Mouse (Mus musculus): ENCODE data around the gene Plppr3. TPM values are rescaled to one million over a fixed set of nuclear protein-coding genes. Genes with fewer than 3 reads are reported as not detected.

Plppr3 gene
- polyA plus RNA-seq, 1 experiment from 2014 or later = 14.2 TPM

- H3K4me3 ChIP-seq = no peak overlapping the region
- H3K4me1 ChIP-seq (replicated peaks) = peaks cover 45% of the 10 kb centered on the region
- H3K9me3 ChIP-seq (replicated peaks) = no peaks in the 10 kb centered on the region
- peak overlapping the region; percentile 97 for H3K4me2 ChIP-seq
- 64% methylated on average over 7 of the region's 7 CpGs for WGBS
- H3K27me3 ChIP-seq (replicated peaks) = peaks cover 29% of the 10 kb centered on the region
- peaks cover 29% of the 10 kb centered on the region for H3K36me3 ChIP-seq
- peak overlapping the region; percentile 30 for H3K9ac ChIP-seq
- no peak overlapping the region for H3K27ac ChIP-seq (ENCODE audit: poor library complexity, severe bottlenecking)
- ATAC-seq (ENCODE audit: insufficient number of reproducible peaks, low FRiP score) = no peak
Observed at GRCm38 (mm10) chr10:79914948-79915596, 40.6 kb upstream of the Plppr3 start.

GRCm38 (mm10) chr10:79914131-79914947 lies 39.9 kb upstream of the Plppr3 start:
- Histone ChIP-seq H3K4me3 (no peak overlapping the region), H3K4me1 (replicated peaks) (peaks cover 49% of the 10 kb centered on the region), H3K27me3 (replicated peaks) (peaks cover 22% of the 10 kb centered on the region), H3K9ac (peak overlapping the region; percentile 30), H3K4me2 (no peak overlapping the region), H3K9me3 (replicated peaks) (no peaks in the 10 kb centered on the region), H3K27ac (ENCODE audit: poor library complexity, severe bottlenecking) (no peak overlapping the region), H3K36me3 (peaks cover 29% of the 10 kb centered on the region)
- no peak for ATAC-seq (ENCODE audit: insufficient number of reproducible peaks, low FRiP score)
- WGBS = 70% methylated on average over 11 of the region's 11 CpGs

GRCm38 (mm10) chr10:79912412-79912811 lies 38.0 kb upstream of the Plppr3 start:
- no peak for ATAC-seq (ENCODE audit: insufficient number of reproducible peaks, low FRiP score)
- Histone ChIP-seq H3K27me3 (replicated peaks) (peaks cover 2% of the 10 kb centered on the region), H3K36me3 (peaks cover 29% of the 10 kb centered on the region), H3K9ac (no peak overlapping the region), H3K4me3 (no peak overlapping the region), H3K4me1 (replicated peaks) (peaks cover 36% of the 10 kb centered on the region), H3K27ac (ENCODE audit: poor library complexity, severe bottlenecking) (no peak overlapping the region), H3K4me2 (no peak overlapping the region), H3K9me3 (replicated peaks) (no peaks in the 10 kb centered on the region)
- WGBS = 64% methylated on average over 20 of the region's 20 CpGs

DNA sequence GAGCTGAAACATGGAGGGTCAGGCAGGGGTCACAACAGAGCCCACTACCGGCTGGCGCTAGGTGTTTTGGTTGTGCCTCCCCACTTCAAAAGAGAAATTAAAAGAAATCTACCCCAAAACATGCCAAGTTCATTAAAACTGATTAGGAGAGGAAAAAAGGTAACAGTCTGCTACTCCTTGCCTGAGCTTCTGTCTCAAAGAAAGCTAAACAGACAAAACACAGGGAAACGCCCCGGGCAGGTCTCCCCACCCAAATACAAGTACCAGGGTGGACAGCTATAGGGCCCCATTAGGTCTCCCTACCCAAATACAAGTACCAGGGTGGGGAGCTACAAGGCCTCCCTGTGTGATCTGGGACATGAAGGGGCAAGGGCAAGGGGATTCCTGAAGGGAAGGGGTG lies 36.1 kb upstream of the Plppr3 start, which contains the start of gene Gm26602:
Gm26602 (plus strand) TSS at position 301 of the 400 bp plus-strand sequence.
- ATAC-seq (ENCODE audit: insufficient number of reproducible peaks, low FRiP score) = no peak
- H3K36me3 ChIP-seq = peaks cover 47% of the 10 kb centered on the region
- H3K4me3 ChIP-seq = no peak within 1 kb of the TSS
- 0 out of 2 replicates have a peak within 1 kb of the TSS, but pooled peaks have one; percentile 20 for H3K9ac ChIP-seq
- peaks cover 28% of the 10 kb centered on the region for H3K4me1 ChIP-seq (replicated peaks)
- H3K4me2 ChIP-seq = no peak within 1 kb of the TSS
- H3K9me3 ChIP-seq (replicated peaks) = no peaks in the 10 kb centered on the region
- no peak within 1 kb of the TSS for H3K27ac ChIP-seq (ENCODE audit: poor library complexity, severe bottlenecking)
- WGBS = 89% methylated on average over 4 of the region's 4 CpGs
- no peaks in the 10 kb centered on the region for H3K27me3 ChIP-seq (replicated peaks)

DNA sequence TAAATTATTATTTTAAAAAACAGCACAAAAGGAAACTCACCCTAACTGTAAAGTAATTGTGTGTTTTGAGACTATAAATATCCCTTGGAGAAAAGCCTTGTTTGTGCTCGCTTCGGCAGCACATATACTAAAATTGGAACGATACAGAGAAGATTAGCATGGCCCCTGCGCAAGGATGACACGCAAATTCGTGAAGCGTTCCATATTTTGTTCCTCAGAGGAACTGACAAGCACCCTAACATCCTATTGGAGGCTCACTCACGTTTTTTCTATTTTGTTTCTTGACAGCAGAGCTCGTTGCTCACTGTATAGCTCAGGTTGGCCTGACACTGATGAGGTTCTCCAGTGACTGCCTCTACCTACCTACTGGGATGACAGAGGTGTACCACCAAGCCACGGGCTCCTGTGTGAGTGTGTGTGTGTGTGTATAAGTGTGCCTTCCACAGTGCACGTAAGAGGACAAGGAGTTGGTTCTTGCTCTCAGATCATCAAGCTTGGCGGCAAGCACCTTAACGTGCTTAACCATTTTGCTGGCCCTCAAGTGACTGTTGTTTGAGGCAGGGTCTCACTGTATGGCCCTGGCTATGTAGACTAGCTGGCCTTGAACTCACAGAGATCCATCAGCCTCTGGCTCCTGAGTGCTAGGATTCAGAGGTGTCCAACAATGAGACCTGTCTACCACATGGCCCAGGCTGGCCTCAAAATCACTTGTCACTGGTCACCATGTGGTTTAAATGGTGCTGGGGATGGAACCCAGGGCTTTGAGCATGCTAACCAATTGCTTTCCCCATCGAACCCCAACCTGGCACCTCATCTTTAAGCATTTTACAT lies 34.9 kb upstream of the Plppr3 start:
- H3K36me3 ChIP-seq = peaks cover 59% of the 10 kb centered on the region
- peak overlapping the region; percentile 45; the same call in 1 of the 2 replicates for H3K27ac ChIP-seq (ENCODE audit: poor library complexity, severe bottlenecking)
- H3K27me3 ChIP-seq (replicated peaks) = no peaks in the 10 kb centered on the region
- H3K4me2 ChIP-seq = peak overlapping the region; percentile 48
- no peak overlapping the region; the same call in 1 of the 2 replicates for H3K4me3 ChIP-seq
- H3K9me3 ChIP-seq (replicated peaks) = no peaks in the 10 kb centered on the region
- WGBS = 26% methylated on average over 14 of the region's 14 CpGs
- peaks cover 16% of the 10 kb centered on the region for H3K4me1 ChIP-seq (replicated peaks)
- ATAC-seq (ENCODE audit: insufficient number of reproducible peaks, low FRiP score) = peak; percentile 49; the same call in 1 of the 2 replicates
- peak overlapping the region; percentile 20; the same call in 1 of the 2 replicates for H3K9ac ChIP-seq

DNA sequence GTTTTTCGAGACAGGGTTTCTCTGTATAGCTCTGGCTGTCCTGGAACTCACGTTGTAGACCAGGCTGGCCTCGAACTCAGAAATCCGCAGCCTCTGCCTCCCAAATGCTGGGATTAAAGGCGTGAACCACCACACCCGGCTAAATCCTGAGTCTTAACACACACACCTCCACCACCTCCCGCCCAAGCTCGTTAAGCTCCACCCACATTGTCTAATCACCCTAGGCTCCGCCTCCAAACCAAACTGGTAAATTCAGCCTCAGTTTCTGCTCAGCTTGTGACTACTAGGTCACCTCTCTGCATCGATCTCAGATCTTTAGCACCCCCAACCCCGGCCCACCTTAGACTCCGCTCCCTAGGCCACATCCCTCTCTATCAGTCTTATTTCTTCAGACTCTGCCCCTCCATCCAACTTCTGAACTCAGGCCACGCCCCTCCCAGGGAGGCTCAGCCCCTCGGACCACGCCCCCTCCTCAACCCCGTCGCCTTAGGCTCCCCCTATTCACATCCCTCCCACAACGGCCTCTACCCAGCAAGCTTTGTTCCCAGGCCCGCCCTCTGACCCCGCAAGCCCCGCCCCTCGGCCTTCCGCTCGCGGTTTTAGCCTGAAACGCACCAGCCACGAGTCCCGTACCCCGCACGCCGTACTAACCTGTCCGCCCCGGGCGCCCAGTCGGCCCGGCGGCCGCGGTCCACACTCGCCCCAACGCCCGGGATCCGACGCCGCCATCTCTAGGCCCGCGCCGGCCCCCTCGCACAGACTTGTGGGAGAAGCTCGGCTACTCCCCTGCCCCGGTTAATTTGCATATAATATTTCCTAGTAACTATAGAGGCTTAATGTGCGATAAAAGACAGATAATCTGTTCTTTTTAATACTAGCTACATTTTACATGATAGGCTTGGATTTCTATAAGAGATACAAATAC lies 34.0 kb upstream of the Plppr3 start, which contains the start of gene Med16:
Med16 (minus strand) TSS at position 757 of the 925 bp plus-strand sequence.
- peaks cover 66% of the 10 kb centered on the region for H3K36me3 ChIP-seq
- H3K9me3 ChIP-seq (replicated peaks) = no peaks in the 10 kb centered on the region
- WGBS = 2% methylated on average over 52 of the region's 52 CpGs

DNA sequence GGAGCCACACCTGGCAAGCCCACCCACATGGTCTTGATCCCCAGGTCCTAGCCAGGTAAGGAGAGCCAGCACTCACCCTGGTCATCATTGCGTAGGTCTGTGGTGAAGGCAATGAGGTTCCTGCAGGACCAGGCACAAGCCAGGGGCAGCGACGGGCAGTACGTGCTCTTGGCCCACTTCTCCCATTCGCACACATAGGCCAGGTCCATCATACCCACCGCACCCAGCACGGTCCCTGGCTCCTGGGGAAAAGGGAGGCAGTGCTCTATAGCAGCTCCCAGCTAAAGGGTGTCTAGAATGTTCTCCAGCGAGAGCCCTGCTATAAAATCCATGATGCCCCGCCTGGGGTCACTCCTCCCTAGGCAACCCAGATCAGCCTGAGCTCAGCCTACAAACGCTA lies 33.0 kb upstream of the Plppr3 start:
- Histone ChIP-seq H3K4me1 (replicated peaks) (peaks cover 10% of the 10 kb centered on the region), H3K9me3 (replicated peaks) (no peaks in the 10 kb centered on the region), H3K9ac (no peak overlapping the region), H3K27me3 (replicated peaks) (no peaks in the 10 kb centered on the region), H3K36me3 (peaks cover 68% of the 10 kb centered on the region), H3K4me3 (no peak overlapping the region), H3K4me2 (peak overlapping the region; percentile 54; the same call in 1 of the 2 replicates), H3K27ac (ENCODE audit: poor library complexity, severe bottlenecking) (no peak overlapping the region)
- 94% methylated on average over 10 of the region's 10 CpGs for WGBS
- ATAC-seq (ENCODE audit: insufficient number of reproducible peaks, low FRiP score) = no peak

More for the DNA sequence above, 34.0 kb upstream of the Plppr3 start, which contains the start of gene Med16:
- ATAC-seq (ENCODE audit: insufficient number of reproducible peaks, low FRiP score) = peak; percentile 97
- Histone ChIP-seq H3K27me3 (replicated peaks) (no peaks in the 10 kb centered on the region), H3K9ac (peak within 1 kb of the TSS; percentile 94), H3K4me2 (peak within 1 kb of the TSS; percentile 54), H3K4me3 (peak within 1 kb of the TSS; percentile 86), H3K27ac (ENCODE audit: poor library complexity, severe bottlenecking) (peak within 1 kb of the TSS; percentile 97), H3K4me1 (replicated peaks) (peaks cover 10% of the 10 kb centered on the region)

DNA sequence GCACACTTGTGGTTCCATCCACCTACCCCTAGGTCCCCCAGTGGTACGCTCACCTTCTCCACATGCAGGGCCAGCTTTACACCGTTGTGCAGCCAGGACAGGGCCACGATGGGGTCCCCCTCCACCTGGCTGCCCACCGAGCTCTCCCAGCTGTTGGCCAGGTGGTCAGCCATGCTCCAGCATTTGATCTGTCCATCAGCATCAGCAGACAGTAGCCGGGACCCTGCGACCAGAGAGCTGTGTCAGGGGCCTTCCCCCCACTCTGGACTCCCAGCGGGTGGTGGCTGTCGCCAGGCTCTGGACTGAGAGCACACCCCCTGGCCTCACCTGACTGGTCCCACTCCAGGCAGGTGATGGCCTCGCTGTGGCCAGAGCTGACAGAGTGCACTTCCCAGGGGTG lies 32.3 kb upstream of the Plppr3 start:
- H3K9me3 ChIP-seq (replicated peaks) = no peaks in the 10 kb centered on the region
- H3K4me2 ChIP-seq = no peak overlapping the region
- H3K36me3 ChIP-seq = peaks cover 66% of the 10 kb centered on the region
- no peak for ATAC-seq (ENCODE audit: insufficient number of reproducible peaks, low FRiP score)
- H3K27ac ChIP-seq (ENCODE audit: poor library complexity, severe bottlenecking) = no peak overlapping the region
- 92% methylated on average over 9 of the region's 9 CpGs for WGBS
- no peaks in the 10 kb centered on the region for H3K27me3 ChIP-seq (replicated peaks)
- H3K9ac ChIP-seq = no peak overlapping the region
- H3K4me1 ChIP-seq (replicated peaks) = peaks cover 10% of the 10 kb centered on the region
- H3K4me3 ChIP-seq = no peak overlapping the region

DNA sequence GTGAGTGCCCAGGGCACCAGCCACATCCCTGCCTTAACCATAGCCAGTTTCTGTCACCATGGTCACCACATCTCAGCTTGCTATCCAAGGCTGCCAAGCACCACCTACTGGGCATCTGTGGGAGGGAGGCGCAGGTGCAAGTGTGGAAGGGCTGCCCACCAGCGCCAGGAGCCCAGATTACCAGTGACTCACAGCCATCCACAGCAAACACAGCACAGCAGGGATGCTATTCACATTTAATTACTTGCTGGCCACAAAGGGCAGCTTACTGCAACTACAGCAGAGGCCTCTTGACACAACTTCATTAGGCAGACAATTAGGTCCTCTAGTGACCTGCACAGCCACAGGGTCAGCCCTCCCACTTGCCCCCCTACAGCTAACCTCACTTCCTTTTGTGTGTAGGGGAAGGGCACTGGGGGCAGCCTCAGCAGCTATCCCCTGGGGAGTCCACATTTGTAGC lies 26.5 kb upstream of the Plppr3 start:
- H3K4me1 ChIP-seq (replicated peaks) = no peaks in the 10 kb centered on the region; the same call in 1 of the 2 replicates
- WGBS = 65% methylated on average over 2 of the region's 2 CpGs
- no peaks in the 10 kb centered on the region for H3K9me3 ChIP-seq (replicated peaks)
- peaks cover 81% of the 10 kb centered on the region for H3K36me3 ChIP-seq
- no peak overlapping the region for H3K27ac ChIP-seq (ENCODE audit: poor library complexity, severe bottlenecking)
- no peak for ATAC-seq (ENCODE audit: insufficient number of reproducible peaks, low FRiP score)
- no peaks in the 10 kb centered on the region for H3K27me3 ChIP-seq (replicated peaks)
- no peak overlapping the region for H3K4me3 ChIP-seq
- H3K9ac ChIP-seq = no peak overlapping the region
- H3K4me2 ChIP-seq = no peak overlapping the region
